Mouse (Mus musculus): ENCODE measurements around the gene Wdr6.

DNA sequence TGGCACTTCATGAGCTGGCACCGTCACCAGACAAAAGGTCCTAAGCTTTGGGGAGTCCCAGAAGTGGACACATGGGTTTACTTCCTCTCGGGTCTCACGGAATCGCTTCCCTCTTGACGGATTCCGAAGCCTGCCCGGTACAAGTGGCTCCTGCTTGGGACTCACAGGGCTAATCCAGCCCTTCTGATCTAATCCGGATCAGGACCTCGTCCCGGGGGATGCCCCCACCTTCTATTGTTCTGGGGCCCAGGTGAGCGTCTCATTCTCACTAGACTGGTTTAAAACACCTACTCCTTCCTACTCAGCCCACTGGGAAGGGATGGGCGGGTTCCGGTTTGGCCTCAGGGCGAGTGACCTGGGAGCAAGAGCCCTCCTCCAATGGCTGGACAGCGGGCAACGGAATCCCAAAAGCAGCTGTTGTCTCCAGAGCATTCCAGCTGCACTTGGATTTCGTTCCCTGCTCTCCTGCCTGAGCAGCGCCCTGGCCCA is 10.6 kb downstream of the Wdr6 start:
- TF ChIP-seq CTCF (IDR thresholded peaks at IDR 0.05; ENCODE audit: extremely low read depth, insufficient read depth, insufficient read length, insufficient replicate concordance) (no peak), POLR2A (IDR thresholded peaks at IDR 0.05; ENCODE audit: low read depth, low read length) (no peak)
